Mouse (Mus musculus) ovary, adult 2 months (tissue): ENCODE measurements around the gene Fgfr2. TPM values are rescaled to one million over a fixed set of nuclear protein-coding genes. Genes with fewer than 3 reads are reported as not detected.

ENCODE experiments used
- polyA plus RNA-seq: library from polyadenylated mRNA; depleted of rRNA; stranded (reverse); fragments of >200 nt; gene quantifications from 2 replicates; pipeline ENCODE4 v1.2.3, GENCODE M21; 2012

The Fgfr2 gene
- polyA plus RNA-seq, 1 experiment, result 48.7 TPM

GRCm38 (mm10) chr7:131542115-131542871, 1580.9 kb downstream of the Fgfr2 start, which contains the start of gene Hmx3:
TSS of gene Hmx3 (plus strand) at chr7:131542867.

GRCm38 (mm10) chr7:131410416-131411058, 1712.6 kb downstream of the Fgfr2 start, which contains the start of the genes Ikzf5 and Acadsb:
TSS of gene Ikzf5 (minus strand) at chr7:131410521.
TSS of gene Acadsb (plus strand) at chr7:131410601.

DNA sequence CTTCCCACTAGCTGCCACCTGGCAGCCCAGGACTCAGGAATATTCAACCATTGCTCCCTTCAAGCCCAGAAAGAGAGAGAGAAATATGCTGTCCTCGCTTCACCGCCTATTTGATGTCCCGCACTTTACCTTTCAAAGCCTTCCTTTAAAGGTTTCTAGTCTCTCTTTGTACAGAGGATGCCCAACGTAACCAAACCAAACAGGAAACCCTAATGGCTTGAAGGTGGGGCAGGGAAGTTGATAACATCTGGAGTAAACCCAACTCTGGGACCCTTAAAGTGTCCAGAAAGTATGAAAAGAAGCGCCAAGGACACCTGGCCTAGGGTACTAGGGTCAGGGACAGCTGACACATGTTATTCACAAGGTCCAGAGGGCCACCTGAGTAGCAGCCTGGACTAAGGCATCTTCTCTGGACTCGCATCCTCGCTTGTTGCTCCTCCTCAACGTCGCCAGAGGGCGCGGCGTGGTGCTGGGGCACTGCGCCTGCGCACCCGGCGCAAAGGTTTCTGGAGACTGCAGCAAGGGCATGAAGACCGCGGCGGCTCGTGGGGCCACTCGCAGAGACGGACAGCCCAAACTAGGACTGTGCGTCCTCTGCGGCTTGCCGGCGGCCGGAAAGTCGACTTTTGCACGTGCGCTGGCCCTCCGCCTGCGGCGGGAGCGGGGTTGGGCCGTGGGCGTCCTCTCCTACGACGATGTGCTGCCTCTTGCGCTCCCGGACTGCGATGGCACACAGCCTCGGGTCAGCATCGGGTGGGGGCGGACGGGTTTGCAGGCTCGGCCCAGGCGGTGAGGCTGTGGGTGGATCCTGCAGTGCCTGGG, 1752.3 kb downstream of the Fgfr2 start, which contains the start of gene Pstk:
TSS of gene Pstk (plus strand) at position 494 of the 822 bp plus-strand sequence.

GRCm38 (mm10) chr7:131362615-131363300, 1760.4 kb downstream of the Fgfr2 start, which contains the start of gene 2310057M21Rik:
TSS of gene 2310057M21Rik (minus strand) at chr7:131362759.

GRCm38 (mm10) chr7:131333564-131333963, 1789.6 kb downstream of the Fgfr2 start, which contains the start of gene Fam24a:
TSS of gene Fam24a (plus strand) at chr7:131333864.

DNA sequence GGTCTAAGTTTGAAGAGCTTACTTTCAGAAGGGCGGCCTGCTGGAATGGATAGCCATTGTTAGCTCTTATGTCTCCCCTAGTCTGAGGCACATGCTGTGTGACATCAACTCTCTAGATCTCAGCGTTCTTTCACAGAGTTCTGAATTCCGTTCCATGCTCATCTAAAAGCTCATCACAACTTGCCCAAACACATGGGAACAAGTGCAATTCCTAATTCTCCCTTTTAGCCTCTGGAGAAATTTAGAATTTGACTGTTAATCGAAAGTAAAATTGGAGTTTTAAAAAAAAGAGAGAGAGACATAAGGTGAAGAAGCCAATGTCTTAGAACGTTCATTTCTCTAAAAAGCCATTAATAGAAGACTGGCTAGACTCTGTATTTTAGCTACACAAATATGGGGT, 1793.7 kb downstream of the Fgfr2 start, which contains the start of gene Fam24b:
TSS of gene Fam24b (minus strand) at position 101 of the 400 bp plus-strand sequence.

GRCm38 (mm10) chr7:131322192-131322591, 1801.0 kb downstream of the Fgfr2 start, which contains the start of gene Cuzd1:
TSS of gene Cuzd1 (minus strand) at chr7:131322292.

DNA sequence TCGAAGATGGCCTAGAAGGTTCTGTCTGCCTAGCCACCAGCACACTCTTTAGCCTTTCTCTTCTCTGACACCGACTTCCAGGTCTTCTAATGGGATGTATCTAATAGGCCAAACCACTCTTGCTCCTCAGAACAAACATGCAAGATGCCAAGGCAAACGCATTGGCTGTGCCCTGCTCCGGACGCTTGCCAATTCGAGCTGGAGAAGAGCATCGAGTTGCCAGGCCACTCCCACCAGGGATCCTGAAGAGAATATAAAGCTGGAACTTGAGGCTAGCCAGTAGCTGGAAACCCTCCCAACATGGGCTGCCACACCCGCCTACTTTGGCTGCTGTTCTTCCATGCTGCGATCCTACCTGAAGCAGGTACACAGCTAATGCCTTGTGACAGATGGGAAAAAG, 1949.0 kb downstream of the Fgfr2 start, which contains the start of gene 5430419D17Rik:
TSS of gene 5430419D17Rik (plus strand) at position 282 of the 400 bp plus-strand sequence.

DNA sequence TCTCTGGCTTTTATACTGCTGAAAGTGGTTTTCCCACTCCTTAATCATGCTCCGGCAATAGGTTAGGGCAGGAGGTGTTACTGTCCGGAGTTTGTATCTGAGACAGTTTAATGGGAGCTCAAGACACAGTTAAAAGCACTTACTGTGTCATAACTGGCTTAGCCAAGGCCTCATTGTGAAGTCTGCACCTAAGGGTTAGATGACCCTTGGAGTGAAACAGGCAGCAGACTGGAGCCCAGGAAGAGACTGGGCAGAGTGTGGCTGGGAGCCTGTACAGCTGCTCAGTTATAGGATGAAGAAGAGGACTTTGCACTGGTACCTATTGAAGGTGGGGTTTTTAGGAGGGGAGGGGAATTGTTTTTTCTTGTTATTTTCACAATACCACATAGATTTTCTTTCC, 1976.9 kb downstream of the Fgfr2 start, which contains the start of gene 4933402N03Rik:
TSS of gene 4933402N03Rik (minus strand) at position 101 of the 400 bp plus-strand sequence.

DNA sequence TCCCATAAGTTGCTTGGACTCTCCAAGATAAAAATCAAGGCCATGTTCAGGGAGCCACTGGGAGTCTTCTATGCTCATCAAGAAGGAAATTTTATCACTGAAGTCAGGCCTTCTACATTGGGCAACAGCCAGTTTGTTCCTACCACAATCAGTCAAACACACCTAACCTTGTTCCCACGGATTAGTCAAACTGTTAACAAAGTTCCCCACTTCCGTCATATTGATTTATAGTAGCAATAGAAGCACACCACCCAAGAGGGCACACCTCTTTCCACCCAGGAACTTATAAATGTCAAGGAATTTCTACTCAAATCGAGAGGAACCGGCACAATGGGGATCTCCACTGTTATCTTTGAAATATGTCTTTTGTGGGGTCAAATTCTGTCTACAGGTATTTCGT, 2091.4 kb downstream of the Fgfr2 start, which contains the start of gene Dmbt1:
TSS of gene Dmbt1 (plus strand) at position 299 of the 400 bp plus-strand sequence.

GRCm38 (mm10) chr7:130935793-130936471, 2187.2 kb downstream of the Fgfr2 start, which contains the start of gene Htra1:
TSS of gene Htra1 (plus strand) at chr7:130936111.

GRCm38 (mm10) chr7:130865613-130866591, 2257.2 kb downstream of the Fgfr2 start, which contains the start of gene Plekha1:
TSS of gene Plekha1 (plus strand) at chr7:130865756.

DNA sequence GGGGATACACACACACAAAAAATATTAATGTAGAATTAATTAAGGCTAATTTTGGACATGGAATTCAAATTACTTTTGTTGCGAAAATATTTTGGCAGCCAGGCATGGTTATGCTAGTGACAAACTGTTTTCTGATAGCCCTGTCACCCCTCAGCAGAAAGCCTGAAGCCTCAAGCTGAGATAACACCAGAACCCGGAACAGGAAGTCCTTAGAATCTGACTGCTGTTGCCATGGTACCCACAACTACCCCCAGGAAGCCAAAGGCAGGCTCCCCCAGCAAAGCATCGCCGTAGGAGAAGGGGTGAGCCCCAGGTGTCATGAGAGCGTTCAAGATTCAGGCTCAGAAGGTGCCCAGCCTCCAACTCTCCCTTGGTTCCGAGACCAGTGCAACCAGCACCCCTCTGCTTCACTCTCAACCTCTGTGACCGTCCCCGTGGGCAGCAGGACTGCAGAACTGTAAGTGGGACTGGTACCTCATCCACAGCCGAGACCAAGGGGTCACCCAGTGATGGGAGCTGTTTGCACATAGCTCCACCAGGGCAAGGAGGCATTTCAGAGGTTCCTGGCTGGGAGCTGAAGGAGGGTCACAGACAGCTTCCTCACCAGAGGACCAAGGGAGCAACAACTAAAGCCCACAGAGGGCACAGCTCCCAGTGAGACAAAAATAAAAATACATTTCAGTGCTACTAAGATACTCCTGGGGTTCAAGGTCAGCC, 2349.1 kb downstream of the Fgfr2 start, which contains the start of gene Btbd16:
TSS of gene Btbd16 (plus strand) at position 156 of the 717 bp plus-strand sequence.

DNA sequence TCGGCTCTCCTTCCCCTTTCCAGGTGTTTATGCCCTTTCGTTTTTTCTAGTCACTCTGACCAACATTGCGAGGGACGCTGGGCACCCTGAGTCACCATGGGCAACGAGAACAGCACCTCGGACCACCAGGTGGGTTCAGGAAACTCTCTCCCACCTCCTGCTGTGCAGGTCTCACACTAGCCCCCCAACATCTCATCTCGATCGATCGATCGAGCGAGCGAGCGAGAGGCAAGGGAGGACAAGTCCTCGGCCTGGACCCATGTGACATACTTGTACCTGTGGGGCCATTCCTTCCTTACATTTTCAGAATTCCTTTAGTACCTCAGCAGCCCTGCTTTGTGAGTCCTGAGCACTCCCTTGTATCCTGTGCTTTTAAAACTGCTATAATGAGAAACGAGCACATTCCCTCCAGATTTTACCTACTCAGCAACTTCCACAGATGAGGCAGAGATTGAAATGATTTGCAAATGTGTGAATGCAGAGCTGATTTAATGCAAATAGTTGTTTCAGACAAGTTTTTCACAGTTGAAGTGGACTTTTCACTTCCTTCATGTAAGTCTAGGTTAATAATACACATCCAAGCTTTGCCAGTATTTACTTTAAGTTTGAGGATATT, 2545.7 kb downstream of the Fgfr2 start, which contains the start of gene Tacc2:
TSS of gene Tacc2 (plus strand) at position 51 of the 616 bp plus-strand sequence.

GRCm38 (mm10) chr7:130572821-130573220, 2550.3 kb downstream of the Fgfr2 start, which contains the start of gene Nsmce4a:
TSS of gene Nsmce4a (minus strand) at chr7:130573118.

DNA sequence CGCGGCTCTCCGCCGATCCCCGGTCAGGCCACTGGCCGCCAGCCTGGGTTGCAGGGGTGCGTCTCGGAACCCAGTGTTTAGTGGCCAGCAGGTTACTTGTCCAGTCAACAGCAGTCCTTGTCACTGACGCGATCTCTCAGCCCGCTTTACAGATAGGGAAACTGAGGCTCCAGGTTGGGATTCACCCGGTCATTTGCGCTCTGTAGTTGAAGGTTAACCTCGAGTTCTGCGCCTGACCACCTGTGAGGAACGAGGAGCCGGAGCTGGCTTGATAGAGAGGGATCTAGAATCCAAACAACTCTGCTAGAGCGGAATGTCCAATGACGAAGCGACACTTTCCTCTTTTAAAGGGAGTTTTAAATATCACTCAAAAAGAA, 2603.1 kb downstream of the Fgfr2 start, which contains the start of gene Ate1:
TSS of gene Ate1 (minus strand) at position 321 of the 377 bp plus-strand sequence.

